ENCODE assay signal across 9 mouse cellular contexts in the genomic region with DNA sequence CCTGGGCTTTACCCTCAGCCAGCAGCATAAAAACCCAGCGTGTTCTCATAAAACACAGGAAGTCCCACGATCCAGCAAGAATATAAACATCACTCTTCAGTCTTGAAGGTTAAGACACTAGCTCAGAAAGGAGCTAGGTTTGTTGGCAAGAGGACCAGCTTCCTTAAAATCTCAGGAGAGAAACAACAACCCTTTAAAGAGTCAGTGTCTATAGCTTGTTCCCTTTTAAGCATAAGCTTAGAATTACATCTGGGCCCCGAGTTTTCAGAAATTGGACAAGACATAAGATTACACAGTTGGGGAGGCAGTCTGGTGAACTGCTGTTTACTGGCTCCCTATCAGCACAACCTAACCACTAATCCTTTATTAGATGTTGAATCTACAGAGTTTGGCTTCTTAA. TPM values are rescaled to one million over a fixed set of nuclear protein-coding genes. Genes with fewer than 3 reads are reported as not detected.
A peak's percentile ranks its signal among the peaks of the same experiment; 100 is the strongest.
DNase-seq lines count a peak whose midpoint lies in the region; ATAC-seq and TF ChIP-seq lines count a peak whose summit lies in the region.
"Had no signal": no experiment of that assay in that cellular context is flagged by ENCODE, and none has a peak within 500 bp of the region (broad histone marks: within the 10 kb centered on the region; RNA-seq: fewer than 3 reads in every experiment).

No protein-coding gene starts in this region.

- ATAC-seq in intestine, postnatal 0 days: no peak
- no peak for ATAC-seq in intestine, embryonic 15.5 days
- no peak for ATAC-seq in forebrain, embryonic 15.5 days (replicated peaks)
- ATAC-seq in liver, postnatal 0 days: no peak
- no peak for ATAC-seq in frontal cortex, adult (ENCODE audit: low TSS enrichment)

- no peaks in the 10 kb centered on the region for H3K9me3 ChIP-seq in intestine, postnatal 0 days (ENCODE audit: control insufficient read depth)
- H3K9me3 ChIP-seq in intestine, embryonic 15.5 days: no peaks in the 10 kb centered on the region
- no peaks in the 10 kb centered on the region for H3K9me3 ChIP-seq in forebrain, embryonic 15.5 days
- no peaks in the 10 kb centered on the region for H3K9me3 ChIP-seq in liver, postnatal 0 days (ENCODE audit: low read length)

- no peak overlapping the region; the same call in 1 of the 2 replicates for H3K4me3 ChIP-seq in intestine, postnatal 0 days (ENCODE audit: low read depth, low read length)
- no peak overlapping the region for H3K4me3 ChIP-seq in intestine, embryonic 15.5 days (replicated peaks)
- H3K4me3 ChIP-seq in brown adipose tissue, adult 24 weeks (ENCODE audit: insufficient read depth, low read depth, low read length): peak overlapping the region; percentile 93
- peak overlapping the region; percentile 62; the same call in 1 of the 2 replicates for H3K4me3 ChIP-seq in forebrain, embryonic 15.5 days
- H3K4me3 ChIP-seq in liver, postnatal 0 days (ENCODE audit: low read depth, low read length): peak overlapping the region; percentile 74

- no peak overlapping the region for H3K9ac ChIP-seq in intestine, postnatal 0 days (ENCODE audit: low read depth, low read length)
- no peak overlapping the region for H3K9ac ChIP-seq in intestine, embryonic 15.5 days
- no peak overlapping the region for H3K9ac ChIP-seq in forebrain, embryonic 15.5 days (replicated peaks)
- H3K9ac ChIP-seq in liver, postnatal 0 days (replicated peaks): peak overlapping the region; percentile 87

- 0 out of 2 replicates have a peak, but pooled peaks cover 12% of the 10 kb centered on the region for H3K27me3 ChIP-seq in intestine, postnatal 0 days (replicated peaks; ENCODE audit: control insufficient read depth, insufficient read depth, low read length)
- H3K27me3 ChIP-seq in intestine, embryonic 15.5 days (replicated peaks): peaks cover 24% of the 10 kb centered on the region
- H3K27me3 ChIP-seq in forebrain, embryonic 15.5 days: 0 out of 2 replicates have a peak, but pooled peaks cover 5% of the 10 kb centered on the region
- H3K27me3 ChIP-seq in liver, postnatal 0 days (ENCODE audit: insufficient read depth, low read length): no peaks in the 10 kb centered on the region

- H3K36me3 ChIP-seq in intestine, postnatal 0 days (ENCODE audit: control insufficient read depth, insufficient read depth): no peaks in the 10 kb centered on the region
- H3K36me3 ChIP-seq in intestine, embryonic 15.5 days: no peaks in the 10 kb centered on the region
- H3K36me3 ChIP-seq in forebrain, embryonic 15.5 days: no peaks in the 10 kb centered on the region
- H3K36me3 ChIP-seq in liver, postnatal 0 days (replicated peaks; ENCODE audit: insufficient read depth, low read length): peaks cover 31% of the 10 kb centered on the region

- no peak for TF ChIP-seq EP300 in liver, postnatal 0 days (IDR thresholded peaks at IDR 0.05; ENCODE audit: low read depth)

- TF ChIP-seq CTCF in intestine, postnatal 0 days (IDR thresholded peaks at IDR 0.05; ENCODE audit: low read depth): no peak
- TF ChIP-seq CTCF in liver, postnatal 0 days (IDR thresholded peaks at IDR 0.05; ENCODE audit: low read depth): no peak

- no peaks in the 10 kb centered on the region for H3K4me1 ChIP-seq in intestine, postnatal 0 days (replicated peaks; ENCODE audit: control insufficient read depth, insufficient read depth, low read length)
- H3K4me1 ChIP-seq in intestine, embryonic 15.5 days (replicated peaks): peaks cover 11% of the 10 kb centered on the region
- H3K4me1 ChIP-seq in brown adipose tissue, adult 24 weeks (ENCODE audit: control insufficient read depth, insufficient read depth, insufficient read length, low read length): peaks cover 3% of the 10 kb centered on the region; the same call in 1 of the 2 replicates
- peaks cover 21% of the 10 kb centered on the region for H3K4me1 ChIP-seq in forebrain, embryonic 15.5 days
- peaks cover 13% of the 10 kb centered on the region; the same call in 1 of the 2 replicates for H3K4me1 ChIP-seq in liver, postnatal 0 days (ENCODE audit: insufficient read depth)

- H3K27ac ChIP-seq in intestine, postnatal 0 days (ENCODE audit: low read depth, low read length): no peak overlapping the region
- H3K27ac ChIP-seq in intestine, embryonic 15.5 days: no peak overlapping the region
- H3K27ac ChIP-seq in brown adipose tissue, adult 24 weeks (replicated peaks; ENCODE audit: low read depth, low read length): no peak overlapping the region
- no peak overlapping the region for H3K27ac ChIP-seq in forebrain, embryonic 15.5 days (replicated peaks)
- peak overlapping the region; percentile 87; the same call in 1 of the 2 replicates for H3K27ac ChIP-seq in liver, postnatal 0 days (ENCODE audit: low read depth)

- WGBS in intestine, postnatal 0 days: 22% methylated on average over 3 of the region's 3 CpGs
- 19% methylated on average over 3 of the region's 3 CpGs for WGBS in intestine, embryonic 15.5 days
- 11% methylated on average over 3 of the region's 3 CpGs for WGBS in forebrain, embryonic 15.5 days
- WGBS in liver, postnatal 0 days (ENCODE audit: insufficient replicate concordance): 15% methylated on average over 3 of the region's 3 CpGs

- DNase-seq in liver, postnatal 0 days: no peak
- no peak for DNase-seq in right cerebral cortex, postnatal 14 days
- no peak for DNase-seq in ovary, postnatal 36 days (ENCODE audit: low spot score)
- DNase-seq: adrenal gland, postnatal 25 days had no signal

- peak overlapping the region; percentile 98; the same call in 1 of the 2 replicates for H3K4me2 ChIP-seq in intestine, postnatal 0 days (replicated peaks; ENCODE audit: low read depth)
- H3K4me2 ChIP-seq in intestine, embryonic 15.5 days (replicated peaks): no peak overlapping the region
- H3K4me2 ChIP-seq in forebrain, embryonic 15.5 days (replicated peaks): no peak overlapping the region
- H3K4me2 ChIP-seq in liver, postnatal 0 days (ENCODE audit: low read depth, low read length): peak overlapping the region; percentile 78

RNA-seq across cellular contexts. Expression of a gene that starts 14.1 kb away (rescaled TPM):
- 11.1 and 12.9 TPM in 2 replicates for polyA plus RNA-seq in intestine, postnatal 0 days (2015; fragmentation: Nextera tagmentation; extraction: Ambion mirVana)
- 18.2 and 23.5 TPM in 2 replicates for polyA plus RNA-seq in intestine, embryonic 15.5 days (2015; fragmentation: Nextera tagmentation; extraction: Ambion mirVana)
- 10.9 and 11.1 TPM in 2 replicates for polyA plus RNA-seq in brown adipose tissue, adult 24 weeks (2012; ENCODE audit: insufficient read depth, insufficient read length, missing spikeins)
- polyA plus RNA-seq in forebrain, embryonic 15.5 days (2015; fragmentation: Nextera tagmentation; extraction: Ambion mirVana): 21.8 and 23.6 TPM in 2 replicates
- polyA plus RNA-seq in liver, postnatal 0 days (2015; fragmentation: Nextera tagmentation; extraction: Ambion mirVana): 58.8 and 63.7 TPM in 2 replicates

RNA-seq across cellular contexts. Expression of a gene that starts 55.7 kb away (rescaled TPM):
- 35.6 and 40.1 TPM in 2 replicates for polyA plus RNA-seq in intestine, postnatal 0 days (2015; fragmentation: Nextera tagmentation; extraction: Ambion mirVana)
- polyA plus RNA-seq in intestine, embryonic 15.5 days (2015; fragmentation: Nextera tagmentation; extraction: Ambion mirVana): 50.9 and 51.6 TPM in 2 replicates
- polyA plus RNA-seq in brown adipose tissue, adult 24 weeks (2012; ENCODE audit: insufficient read depth, insufficient read length, missing spikeins): 46.9 and 47.4 TPM in 2 replicates
- polyA plus RNA-seq in forebrain, embryonic 15.5 days (2015; fragmentation: Nextera tagmentation; extraction: Ambion mirVana): 60.2 and 65.1 TPM in 2 replicates
- polyA plus RNA-seq in liver, postnatal 0 days (2015; fragmentation: Nextera tagmentation; extraction: Ambion mirVana): 41.6 and 41.9 TPM in 2 replicates

RNA-seq across cellular contexts. Expression of a gene that starts 56.3 kb away (rescaled TPM):
- polyA plus RNA-seq in intestine, postnatal 0 days (2015; fragmentation: Nextera tagmentation; extraction: Ambion mirVana): 0.83 and 0.93 TPM in 2 replicates
- 1.4 and 1.9 TPM in 2 replicates for polyA plus RNA-seq in intestine, embryonic 15.5 days (2015; fragmentation: Nextera tagmentation; extraction: Ambion mirVana)
- polyA plus RNA-seq in brown adipose tissue, adult 24 weeks (2012; ENCODE audit: insufficient read depth, insufficient read length, missing spikeins): not detected in 2 replicates
- polyA plus RNA-seq in forebrain, embryonic 15.5 days (2015; fragmentation: Nextera tagmentation; extraction: Ambion mirVana): 1.5 and 2.2 TPM in 2 replicates
- polyA plus RNA-seq in liver, postnatal 0 days (2015; fragmentation: Nextera tagmentation; extraction: Ambion mirVana): 1.0 and 1.5 TPM in 2 replicates

Comparison
In these comparisons a context has a peak if more than half of its experiments do, and no peak if none do; other contexts are left out.
1. H3K4me2 ChIP-seq: peak in intestine, postnatal 0 days (single experiment) and liver, postnatal 0 days (single experiment); none in intestine, embryonic 15.5 days (single experiment) and forebrain, embryonic 15.5 days (single experiment).
2. H3K4me3 ChIP-seq: peak in brown adipose tissue, adult 24 weeks (single experiment), forebrain, embryonic 15.5 days (single experiment) and liver, postnatal 0 days (single experiment); none in intestine, postnatal 0 days (single experiment) and intestine, embryonic 15.5 days (single experiment).